Mouse (Mus musculus) gastrocnemius, postnatal 4 days (tissue): Measurements from ENCODE around the gene Paics. TPM values are rescaled to one million over a fixed set of nuclear protein-coding genes. Genes with fewer than 3 reads are reported as not detected.
A peak's percentile ranks its signal among the peaks of the same experiment; 100 is the strongest.
"Not testable (repeated sequence)": the region's sequence is repeated elsewhere in the genome, so short reads cannot be mapped to it uniquely, and the experiment has no call there.

Experiments
- DNase-seq, 2 experiments: peaks; one replicate each; pipeline ENCODE4 v3.0.0; 2021 to 2022; ENCODE audit warnings: low spot score in 2 of 2, mixed read lengths in 2 of 2
- total RNA-seq, 2 experiments: library from RNA; stranded (reverse); gene quantifications; 2 replicates each; pipeline ENCODE4 v1.2.3; 2021

The Paics gene
- total RNA-seq, 2 experiments from 2014 or later: 150 to 154 TPM

DNA sequence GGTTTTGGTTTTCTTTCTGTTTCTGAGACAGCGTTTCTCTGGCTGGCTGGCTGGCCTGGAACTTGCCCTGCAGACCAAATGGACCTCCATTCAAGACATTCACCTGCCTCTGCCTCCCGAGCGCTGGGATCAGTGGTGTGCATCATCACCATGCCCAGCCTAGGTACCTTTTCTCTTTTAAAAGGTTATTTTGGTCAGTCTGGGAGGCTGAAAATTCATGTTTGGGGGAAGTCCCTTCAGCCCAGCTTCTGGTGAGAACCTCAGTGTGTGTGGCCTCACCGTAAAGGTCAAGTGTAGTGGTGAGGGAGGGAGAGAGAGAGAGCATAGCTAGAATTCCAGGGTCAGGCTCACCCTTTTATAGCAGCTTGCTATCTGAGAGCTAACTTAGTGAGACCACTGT, 3.3 kb upstream of the Paics start:
- no peak for DNase-seq

DNA sequence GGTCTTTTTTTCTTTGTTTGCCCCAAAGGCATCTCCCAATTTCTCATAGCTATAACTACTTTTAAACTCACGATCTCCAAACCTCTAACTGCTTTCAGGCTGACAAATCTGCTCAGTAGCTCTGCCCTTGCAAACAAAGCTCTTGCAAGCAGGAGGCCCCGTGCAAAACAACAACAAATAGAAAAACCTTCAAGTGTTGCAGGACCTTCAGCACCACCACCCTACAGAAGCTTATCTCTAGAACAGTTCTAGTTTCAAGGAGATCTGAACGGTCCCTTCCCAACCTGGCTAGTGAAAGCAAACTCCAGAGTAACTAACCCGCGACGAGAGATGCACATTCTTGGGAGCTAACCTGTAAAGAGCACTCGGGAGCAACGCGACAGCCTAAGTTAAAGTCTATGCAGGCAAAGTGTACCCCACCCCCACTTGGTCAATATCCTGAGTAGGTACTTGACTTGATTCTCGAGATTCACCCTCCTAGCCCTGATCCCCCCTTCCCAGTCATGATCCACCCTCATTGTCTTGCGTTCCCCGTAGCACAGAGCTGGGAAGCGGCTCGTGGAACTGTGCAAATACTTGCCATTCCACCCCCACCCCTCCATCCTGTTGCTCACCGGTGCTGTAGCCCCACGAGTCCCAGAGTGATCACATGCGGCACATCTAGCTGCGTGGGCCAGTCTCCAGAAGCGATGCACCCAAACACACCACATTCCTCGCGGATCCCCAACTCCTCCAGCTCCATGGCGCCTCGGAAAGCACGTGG, 583 bp upstream of the Paics start:
- DNase-seq: peak in 1 of 2 experiments; percentile 16

DNA sequence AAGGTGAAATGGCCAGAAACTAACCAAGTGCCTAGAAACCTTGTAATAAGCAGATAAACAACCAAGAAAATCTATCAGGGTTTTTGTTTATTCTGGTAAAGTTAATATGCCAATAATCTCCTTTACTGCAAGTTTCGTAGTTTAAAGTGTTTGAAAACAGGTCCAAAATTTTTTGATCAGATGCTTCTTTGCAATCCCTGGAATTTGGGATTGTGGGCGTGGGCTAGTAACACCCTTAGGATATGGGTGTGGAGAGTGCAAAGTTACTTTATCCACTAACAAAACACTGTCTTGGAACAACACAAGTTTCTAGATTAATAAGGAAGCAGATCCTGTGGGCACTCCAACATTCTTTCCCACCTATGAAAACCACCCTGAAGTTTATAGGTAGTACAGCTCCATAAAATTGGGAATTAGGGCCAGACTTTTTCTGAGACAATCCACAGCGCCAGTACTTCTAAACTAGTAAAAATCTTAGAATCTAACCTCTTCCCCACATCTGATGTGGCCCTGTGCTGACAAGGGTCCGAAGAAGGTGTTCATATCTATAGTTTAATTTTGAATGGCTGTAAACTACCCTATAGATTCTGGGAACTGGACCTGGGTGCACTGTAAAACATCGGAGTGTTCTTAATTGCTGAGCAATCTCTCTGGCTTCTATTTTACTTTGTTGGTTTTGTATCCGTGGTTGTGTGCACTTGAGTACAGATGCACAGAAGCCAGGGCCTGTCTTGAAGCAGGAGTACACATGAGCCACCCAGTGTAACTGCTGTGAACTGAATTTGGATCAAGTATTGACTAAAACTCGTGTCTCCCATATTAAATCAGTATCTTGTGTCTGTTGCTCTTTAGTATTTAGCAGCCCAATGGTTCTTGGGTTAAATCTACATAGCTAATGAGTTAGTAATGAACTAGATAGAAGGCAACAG, 1.3 kb downstream of the Paics start:
- DNase-seq: no peak

DNA sequence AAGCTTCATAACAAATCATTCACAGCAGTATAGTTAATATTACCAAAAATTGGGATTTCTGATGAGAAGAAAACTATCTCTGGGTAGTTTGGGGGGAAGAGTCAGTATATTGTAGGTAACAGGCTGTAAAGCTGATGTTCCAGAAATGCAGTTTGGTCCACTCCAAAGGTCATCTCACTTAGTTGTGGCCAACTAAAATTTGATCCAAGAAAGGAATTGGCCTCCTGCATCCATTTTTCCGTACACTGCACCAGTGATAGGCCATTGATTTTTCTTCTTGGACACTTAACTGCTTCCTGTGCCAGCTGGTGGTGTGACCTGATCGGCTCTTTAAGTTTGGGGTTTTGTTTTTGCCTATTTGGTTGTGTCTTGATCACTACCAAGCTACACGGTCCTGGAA, 2.7 kb downstream of the Paics start:
- DNase-seq: no peak

DNA sequence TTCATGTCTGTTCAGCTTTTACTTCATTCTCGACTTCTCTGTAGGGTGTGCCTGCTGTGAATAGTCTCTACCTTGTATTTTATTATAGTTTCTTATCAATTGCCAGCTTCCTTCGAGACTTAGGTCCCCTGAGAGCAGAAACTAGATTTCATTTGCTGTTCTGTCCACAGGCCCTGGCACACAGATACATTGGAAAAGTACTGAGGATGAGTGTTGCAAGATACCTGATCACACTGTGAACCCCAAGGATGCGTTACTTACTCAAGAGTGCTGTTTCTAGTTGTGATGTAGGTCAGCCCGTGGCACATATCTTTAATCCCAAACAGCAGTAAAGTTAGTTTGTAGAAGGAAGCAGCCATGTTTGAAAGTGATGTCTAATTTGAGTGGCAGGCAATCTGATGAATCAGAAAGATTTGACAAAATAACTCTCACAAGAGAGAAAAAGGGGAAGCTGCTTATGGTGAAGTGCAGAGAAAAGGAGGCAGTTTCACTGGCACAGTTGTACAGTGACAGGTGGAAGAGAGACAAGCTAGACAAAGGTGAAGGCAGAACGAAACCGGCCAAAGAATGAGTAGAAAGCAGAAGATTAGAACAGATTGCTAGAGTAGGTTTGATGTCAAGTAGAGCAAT, 3.3 kb downstream of the Paics start:
- no peak for DNase-seq

DNA sequence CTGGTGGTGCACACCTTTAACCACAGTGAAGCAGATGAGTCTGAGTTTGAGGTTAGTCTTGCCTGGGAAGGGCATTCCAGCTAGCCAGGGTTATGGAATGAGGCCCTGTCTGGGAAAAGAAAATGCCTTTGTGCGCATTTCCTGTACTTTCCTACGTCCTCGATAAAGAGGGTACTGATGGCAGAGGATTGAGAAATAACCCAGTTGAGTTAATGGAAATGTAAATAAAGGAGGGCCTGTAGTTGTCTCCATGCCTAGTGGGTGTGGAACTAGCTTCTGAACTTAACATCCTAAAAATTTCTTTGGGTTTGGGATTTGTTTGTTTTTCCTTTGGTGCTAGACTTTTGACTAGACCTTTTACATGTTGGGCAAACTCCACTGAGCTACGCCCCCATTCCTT, 4.4 kb downstream of the Paics start:
- no peak for DNase-seq

DNA sequence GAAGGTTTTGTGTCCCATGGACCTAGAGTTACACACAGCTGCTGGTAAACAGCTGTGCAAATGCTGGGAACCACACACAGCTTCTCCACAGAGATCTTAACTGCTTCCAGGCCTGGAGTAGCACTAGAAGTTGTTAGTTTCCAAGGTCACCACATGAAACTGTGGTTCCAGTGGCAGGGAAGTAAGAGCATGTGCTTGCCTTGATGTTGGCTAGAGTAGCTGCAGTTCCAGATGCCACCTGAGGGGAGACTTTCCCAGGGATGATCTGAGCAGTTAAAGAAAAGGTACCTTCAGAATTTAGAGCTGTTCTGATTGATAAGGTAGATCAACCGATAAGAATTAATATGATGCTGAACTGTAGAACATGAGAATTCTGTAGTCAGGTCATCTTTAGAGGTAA, 6.8 kb downstream of the Paics start:
- DNase-seq: no peak

DNA sequence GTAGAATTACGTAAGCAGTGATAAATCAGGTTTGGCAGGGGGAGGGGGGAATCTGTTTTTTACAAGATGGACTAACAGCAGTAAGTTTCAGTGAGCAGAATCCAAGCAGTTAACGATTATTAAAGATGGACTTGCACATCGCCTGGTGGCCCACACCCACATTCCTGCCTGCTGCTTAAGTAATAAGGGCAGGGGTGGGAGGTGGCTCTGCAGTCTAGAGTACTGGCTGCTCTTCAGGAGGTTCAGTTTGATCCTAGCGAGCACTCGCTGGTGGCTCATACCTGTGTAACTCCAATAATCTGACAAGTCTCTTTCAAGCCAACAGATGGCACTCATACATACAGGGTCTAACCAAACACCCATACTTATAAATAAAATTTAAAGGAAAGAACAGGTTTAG, 8.5 kb downstream of the Paics start:
- DNase-seq: no peak

DNA sequence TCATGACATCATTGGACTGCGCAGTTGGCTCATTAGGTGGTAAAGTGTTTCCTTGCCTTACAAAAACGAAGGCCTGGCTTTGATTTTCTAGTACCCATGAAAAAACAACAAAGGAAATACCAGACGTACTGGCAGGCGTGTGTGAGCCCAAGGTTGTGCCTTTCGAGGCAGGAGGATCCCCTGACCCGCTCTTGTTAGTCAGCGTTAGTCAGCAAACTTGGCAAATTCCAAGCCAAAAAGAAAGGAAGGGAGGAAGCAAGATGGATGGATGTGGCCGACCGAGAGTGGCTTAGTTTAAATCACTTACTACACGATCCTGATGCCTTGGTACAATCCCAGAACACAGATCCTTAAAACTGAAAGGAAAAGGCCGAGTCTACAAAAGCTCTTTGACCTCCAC, 11.4 kb downstream of the Paics start:
- DNase-seq: no peak

DNA sequence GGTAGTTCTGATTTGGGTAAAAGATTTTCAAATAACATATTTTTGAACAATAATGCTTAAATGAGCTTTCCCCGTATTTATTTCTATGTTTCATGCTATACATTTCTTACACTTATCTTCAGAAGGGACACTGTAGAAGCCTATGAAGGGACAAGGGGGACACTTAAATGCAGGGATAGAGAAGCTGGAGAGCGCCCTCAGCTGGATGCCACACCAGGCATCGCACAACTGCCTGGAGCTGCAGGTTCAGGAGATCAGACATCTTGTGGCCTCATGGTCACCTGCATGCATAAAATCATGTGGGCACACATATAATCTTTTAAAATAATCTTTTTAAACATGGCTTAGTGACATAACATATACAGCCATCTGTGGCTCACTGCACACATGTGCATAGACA, 13.5 kb downstream of the Paics start:
- no peak for DNase-seq

DNA sequence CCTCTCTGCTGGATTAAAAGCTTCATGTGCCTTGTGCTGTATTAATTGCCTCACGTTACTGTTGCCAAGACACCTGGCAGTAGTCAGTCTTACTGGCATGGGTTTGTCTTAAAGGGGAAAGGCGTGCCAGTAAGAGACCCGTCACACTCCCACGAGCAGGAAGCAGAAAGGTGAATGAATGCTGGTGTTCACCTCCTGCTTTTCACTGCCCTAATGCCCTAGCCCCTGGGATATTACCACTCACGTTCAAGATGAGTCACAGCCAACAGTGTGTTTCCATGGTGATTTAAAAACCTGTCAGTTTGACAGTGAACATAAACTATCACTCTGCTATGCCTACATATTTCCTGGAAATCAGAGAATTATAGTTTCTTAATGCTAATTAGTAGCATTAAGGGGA, 18.1 kb downstream of the Paics start:
- no peak for DNase-seq

DNA sequence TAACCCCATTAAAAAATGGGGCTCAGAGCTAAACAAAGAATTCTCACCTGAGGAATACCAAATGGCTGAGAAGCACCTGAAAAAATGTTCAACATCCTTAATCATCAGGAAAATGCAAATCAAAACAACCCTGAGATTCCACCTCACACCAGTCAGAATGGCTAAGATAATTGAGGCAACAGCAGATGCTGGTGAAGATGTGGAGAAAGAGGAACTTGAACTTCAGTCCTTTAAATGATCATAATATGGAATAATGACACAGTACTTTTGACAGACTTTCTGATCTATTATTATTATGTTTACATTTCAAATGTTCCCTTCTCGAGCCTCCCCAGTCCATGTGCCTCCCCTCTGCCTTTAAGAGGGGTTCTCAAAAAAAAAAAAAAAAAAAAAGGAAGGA, 20.0 kb downstream of the Paics start:
- not testable (repeated sequence) for DNase-seq

DNA sequence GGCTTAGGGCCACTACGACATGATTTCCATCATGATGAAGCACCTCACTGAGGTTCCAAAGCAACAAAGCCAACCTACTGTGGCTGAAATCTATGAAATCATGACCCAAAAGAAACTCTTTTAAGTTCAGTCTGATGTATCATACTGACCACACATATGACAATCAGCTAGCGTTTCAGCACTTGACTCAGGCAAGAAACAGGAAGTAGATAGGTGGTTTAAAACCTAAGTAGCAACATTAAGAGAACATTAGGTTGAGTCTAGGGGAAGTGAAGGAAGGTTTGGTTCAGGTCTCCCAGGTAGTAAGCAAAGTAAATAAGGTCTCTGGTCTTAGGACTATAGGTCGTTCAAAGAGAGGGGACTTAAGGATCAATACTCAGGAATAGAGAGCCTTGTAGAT, 22.4 kb downstream of the Paics start:
- DNase-seq: no peak

DNA sequence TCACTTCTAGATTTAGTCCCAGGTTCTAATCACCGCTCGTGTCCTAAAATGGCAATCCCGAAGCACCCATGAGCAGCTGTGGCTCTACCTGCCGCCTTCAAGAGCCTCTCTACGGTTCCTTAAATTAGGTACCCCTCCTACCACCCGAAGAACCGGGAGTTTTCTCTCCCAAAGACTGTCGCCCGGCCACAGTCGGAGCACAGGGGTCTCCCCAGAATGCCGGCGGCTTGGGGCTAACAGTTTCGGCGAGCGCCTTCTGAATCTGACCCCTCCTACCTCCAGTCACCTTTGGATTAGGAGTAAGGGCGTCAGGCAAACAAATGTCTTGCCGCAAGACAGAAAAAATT, 23.1 kb downstream of the Paics start:
- no peak for DNase-seq

DNA sequence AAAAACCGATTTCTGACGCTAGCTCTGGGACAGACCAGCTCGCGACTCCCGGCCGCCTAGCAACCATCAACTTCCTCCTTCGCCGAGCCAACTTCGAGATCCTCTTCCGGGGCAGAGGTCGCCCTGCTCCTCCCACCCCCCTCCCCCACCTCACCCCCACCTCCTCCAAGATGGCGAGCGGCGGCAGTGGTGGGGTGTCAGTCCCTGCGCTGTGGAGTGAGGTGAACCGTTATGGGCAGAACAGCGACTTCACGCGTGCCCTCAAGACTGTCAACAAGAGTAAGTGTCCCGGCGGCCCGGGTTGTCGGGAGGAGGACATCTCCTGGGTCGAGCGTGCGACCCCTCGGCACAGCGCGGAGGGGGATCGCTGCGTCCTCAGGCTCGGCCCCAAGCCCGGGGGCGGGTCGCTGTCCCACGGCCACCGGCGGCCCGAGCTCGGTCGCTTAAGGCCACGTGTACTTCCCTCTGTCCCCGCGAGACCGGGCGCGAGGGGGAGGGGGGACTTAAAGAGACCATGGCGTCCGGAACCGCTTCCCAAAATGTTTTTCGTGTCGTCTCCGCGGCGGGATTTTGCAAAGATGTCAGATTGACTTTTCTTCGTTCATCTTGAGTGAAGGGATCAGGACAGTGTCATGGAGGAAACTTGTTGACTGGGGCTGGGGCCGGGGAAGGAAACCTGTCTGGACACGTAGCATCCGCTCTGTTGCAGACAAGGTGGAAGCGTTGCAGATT, 23.6 kb downstream of the Paics start, which contains the start of gene Srp72:
Gene Srp72, plus strand, starts transcription at position 130 of the 732 bp plus-strand sequence.
- DNase-seq: peak; percentile 72 to 89

DNA sequence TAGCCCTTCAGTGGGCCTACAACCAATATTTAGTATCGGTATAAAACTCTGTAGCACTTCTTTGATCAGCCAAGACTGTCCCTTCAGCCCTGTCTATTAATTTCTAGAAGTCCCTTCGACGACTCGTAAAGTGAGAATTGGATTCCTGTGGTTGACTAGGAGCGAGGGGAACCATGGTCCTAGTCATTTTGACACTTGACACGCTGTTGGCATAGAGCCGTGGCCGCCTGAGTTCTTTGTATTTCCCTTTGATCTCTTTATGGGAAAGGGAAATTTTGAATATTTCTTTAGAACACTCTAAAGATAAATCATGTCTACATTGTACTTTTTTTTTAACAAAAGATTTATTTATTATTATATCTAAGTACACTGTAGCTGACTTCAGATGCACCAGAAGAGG, 24.6 kb downstream of the Paics start:
- no peak for DNase-seq

DNA sequence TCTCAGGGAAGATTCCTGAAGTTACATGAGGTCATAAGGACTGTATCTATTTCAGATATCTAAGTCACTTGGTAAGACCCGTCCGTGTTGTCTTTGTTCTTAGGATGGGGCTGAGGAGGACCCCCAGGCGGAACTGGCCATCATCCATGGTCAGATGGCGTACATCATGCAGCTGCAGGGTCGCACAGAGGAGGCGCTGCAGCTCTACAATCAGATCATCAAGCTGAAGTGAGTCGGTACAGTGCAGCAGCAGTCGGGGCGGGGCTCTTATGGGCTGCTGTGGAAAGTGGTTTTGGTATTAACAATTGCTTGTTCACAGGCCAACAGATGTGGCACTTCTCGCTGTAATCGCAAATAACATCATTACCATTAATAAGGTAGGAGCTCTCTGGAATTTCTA, 32.9 kb downstream of the Paics start:
- DNase-seq: no peak

DNA sequence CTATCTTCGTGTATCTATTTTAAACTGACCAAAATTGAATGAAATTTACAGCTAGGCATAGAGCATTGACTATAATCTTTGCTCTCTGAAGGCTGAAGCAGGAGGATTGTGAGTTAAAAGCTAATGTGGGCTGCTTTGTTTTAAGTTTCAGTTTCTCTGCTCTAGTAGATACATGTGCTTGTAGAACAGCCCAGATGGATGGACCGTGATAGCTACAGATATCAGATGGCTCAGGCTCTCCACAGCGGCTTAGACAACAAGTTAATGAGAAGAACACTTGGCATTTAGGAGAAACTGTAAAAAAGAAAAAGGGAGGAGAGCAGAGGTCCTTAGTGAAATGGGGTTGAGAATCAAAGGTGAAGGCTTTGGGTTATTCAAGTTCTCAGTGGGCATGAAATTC, 39.7 kb downstream of the Paics start:
- no peak for DNase-seq

DNA sequence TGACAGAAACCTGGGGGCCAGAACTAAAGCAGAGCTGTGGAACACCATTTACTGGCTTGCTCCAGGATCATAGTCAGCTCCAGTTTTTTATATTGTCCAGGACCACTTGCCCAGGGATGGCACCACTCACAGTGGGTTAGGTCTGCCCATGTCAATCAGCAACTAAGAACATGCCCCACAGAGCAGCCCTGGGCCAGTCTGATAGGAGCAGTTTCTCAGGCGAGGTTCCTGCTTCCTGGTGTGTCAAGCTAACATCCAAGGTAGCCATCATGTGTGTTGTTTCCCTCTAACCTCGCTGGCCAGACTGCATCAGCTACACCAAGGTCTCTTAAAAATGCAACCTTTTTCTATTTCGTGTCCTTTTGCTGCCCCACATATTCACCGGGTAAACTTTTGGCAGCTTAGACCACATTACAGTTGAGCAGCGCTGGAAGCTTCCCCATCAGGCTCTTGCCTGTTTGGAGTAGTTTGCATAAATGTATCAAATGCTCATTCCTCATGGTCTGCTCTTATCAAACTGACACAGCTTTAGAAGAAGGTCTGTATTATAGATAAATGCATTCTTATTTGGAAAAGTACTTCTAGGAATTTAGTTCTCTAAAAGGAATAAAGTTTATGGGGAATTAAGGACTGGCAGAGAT, 42.2 kb downstream of the Paics start:
- DNase-seq: no peak

DNA sequence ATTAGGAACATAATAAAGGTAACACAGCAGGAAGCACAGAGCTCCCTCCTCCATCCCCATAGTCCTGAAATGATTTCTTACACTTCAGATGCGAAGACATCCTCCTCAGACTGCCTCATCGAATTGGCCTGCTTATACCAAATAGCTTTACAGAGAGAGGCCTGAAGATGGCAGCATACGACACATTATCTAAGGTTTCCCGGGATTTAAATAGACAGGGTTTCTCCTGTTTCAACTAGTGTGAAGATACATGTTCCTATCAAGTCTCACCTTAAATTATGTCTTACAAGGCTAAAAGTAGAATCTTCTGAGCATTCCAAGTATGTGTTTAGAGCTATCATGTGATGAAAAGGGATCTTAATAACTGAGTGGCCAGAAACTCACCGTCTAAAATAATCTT, 47.3 kb downstream of the Paics start:
- DNase-seq: no peak

DNA sequence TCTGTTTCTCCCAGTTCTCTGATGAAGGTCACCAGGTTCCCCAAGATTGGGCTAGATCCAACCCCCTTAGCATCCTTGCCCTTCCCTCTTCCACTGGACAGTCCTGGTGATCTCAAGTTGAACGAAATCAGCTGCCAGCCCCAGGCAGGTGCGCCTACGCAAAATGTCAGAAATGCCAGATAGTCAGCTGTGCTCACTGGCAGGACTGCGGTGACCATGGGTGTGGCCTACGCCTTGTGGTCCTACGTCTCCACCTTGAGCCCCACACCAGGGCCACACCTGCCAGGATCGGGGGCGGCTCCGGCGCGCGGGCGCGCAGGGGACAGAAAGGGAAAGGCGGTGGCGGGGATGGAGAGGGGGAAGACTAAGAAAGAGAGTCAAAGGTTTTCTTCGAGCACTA, 50.1 kb downstream of the Paics start:
- DNase-seq: no peak
